Mouse (Mus musculus) heart, postnatal 0 days (tissue): ENCODE measurements around the gene Sectm1a. TPM values are rescaled to one million over a fixed set of nuclear protein-coding genes. Genes with fewer than 3 reads are reported as not detected.

ENCODE experiments used
- ATAC-seq: fragments of 200-750 bp; cut with Nextera tagmentation; 2 replicates; pipeline ENCODE4 v1.8.0; 2017; ENCODE audit warnings: low read depth, moderate number of reproducible peaks, moderate library complexity; ENCODE audit not compliant: insufficient read depth
- DNase-seq: peaks from one replicate; pipeline ENCODE4 v3.0.0-alpha.2; 2016; ENCODE audit warnings: low spot score
- H3K27ac ChIP-seq: fragments of 300-500 bp; sonication (generic); 2 replicates; pipeline ENCODE4 v1.5.1; 2014; ENCODE audit warnings: low read depth, mild to moderate bottlenecking
- H3K27me3 ChIP-seq: fragments of 300-500 bp; sonication (generic); 2 replicates; pipeline ENCODE4 v1.6.1; 2014; ENCODE audit warnings: low read length, mixed read lengths; ENCODE audit not compliant: control insufficient read depth, insufficient read depth
- H3K36me3 ChIP-seq: fragments of 300-500 bp; sonication (generic); replicated peaks from 2 replicates; pipeline ENCODE4 v1.6.1; 2014; ENCODE audit warnings: low read length, mixed read lengths; ENCODE audit not compliant: control insufficient read depth, insufficient read depth
- H3K4me1 ChIP-seq: fragments of 300-500 bp; sonication (generic); 2 replicates; pipeline ENCODE4 v1.6.1; 2014; ENCODE audit warnings: antibody characterized with exemption; ENCODE audit not compliant: control insufficient read depth, insufficient read depth
- H3K4me2 ChIP-seq: fragments of 300-500 bp; sonication (generic); 2 replicates; pipeline ENCODE4 v1.6.1; 2014; ENCODE audit warnings: low read depth, mild to moderate bottlenecking, low read length, moderate library complexity
- H3K4me3 ChIP-seq: fragments of 300-500 bp; sonication (generic); 2 replicates; pipeline ENCODE4 v1.5.1; 2014; ENCODE audit warnings: low read depth, low read length
- H3K9ac ChIP-seq: fragments of 300-500 bp; sonication (generic); replicated peaks from 2 replicates; pipeline ENCODE4 v1.6.1; 2014; ENCODE audit warnings: low read depth, low read length, mixed read lengths
- H3K9me3 ChIP-seq: fragments of 300-500 bp; sonication (generic); replicated peaks from 2 replicates; pipeline ENCODE4 v1.6.1; 2016; ENCODE audit warnings: low read length; ENCODE audit not compliant: control insufficient read depth
- CTCF ChIP-seq: IDR thresholded peaks from 2 replicates; pipeline ENCODE4 v1.5.1; 2016; ENCODE audit warnings: antibody characterized with exemption, control low read depth, low read depth
- EP300 ChIP-seq: IDR thresholded peaks from 2 replicates; pipeline ENCODE4 v1.6.1; 2016; ENCODE audit warnings: antibody characterized with exemption, low read depth
- WGBS: fragments of 180-500 bp; shearing (Covaris S2); extraction: QIAGEN DNeasy Blood & Tissue Kit; methylation state at CpG from one replicate; pipeline ENCODE4 v1.1.7; 2014; 5-methylcytosine and 5-hydroxymethylcytosine counted together
- polyA plus RNA-seq: library from polyadenylated mRNA; unstranded; fragments of >200 nt; fragmentation: Nextera tagmentation; extraction: Ambion mirVana; gene quantifications from 2 replicates; pipeline ENCODE4 v1.2.1, GENCODE M21; 2015
- total RNA-seq: library from RNA; depleted of rRNA; stranded (reverse); fragments of >200 nt; gene quantifications from 2 replicates; pipeline ENCODE4 v1.2.3, GENCODE M21; 2014; ENCODE audit warnings: low replicate concordance

The Sectm1a gene
- total and polyA plus RNA-seq, 2 experiments from 2014 or later = 0.25 to 0.27 TPM

GRCm38 (mm10) chr11:121088997-121089396, 8.0 kb upstream of the Sectm1a start:
- no peak for DNase-seq
- H3K9ac ChIP-seq = no peak overlapping the region
- 32% methylated on average over 6 of the region's 6 CpGs for WGBS
- no peak overlapping the region for H3K27ac ChIP-seq
- no peak for TF ChIP-seq EP300
- no peak for TF ChIP-seq CTCF
- no peak overlapping the region for H3K4me3 ChIP-seq
- ATAC-seq = no peak
- H3K27me3 ChIP-seq = no peaks in the 10 kb centered on the region
- H3K36me3 ChIP-seq = no peaks in the 10 kb centered on the region
- no peaks in the 10 kb centered on the region for H3K9me3 ChIP-seq
- H3K4me1 ChIP-seq = no peaks in the 10 kb centered on the region
- H3K4me2 ChIP-seq = no peak overlapping the region

DNA sequence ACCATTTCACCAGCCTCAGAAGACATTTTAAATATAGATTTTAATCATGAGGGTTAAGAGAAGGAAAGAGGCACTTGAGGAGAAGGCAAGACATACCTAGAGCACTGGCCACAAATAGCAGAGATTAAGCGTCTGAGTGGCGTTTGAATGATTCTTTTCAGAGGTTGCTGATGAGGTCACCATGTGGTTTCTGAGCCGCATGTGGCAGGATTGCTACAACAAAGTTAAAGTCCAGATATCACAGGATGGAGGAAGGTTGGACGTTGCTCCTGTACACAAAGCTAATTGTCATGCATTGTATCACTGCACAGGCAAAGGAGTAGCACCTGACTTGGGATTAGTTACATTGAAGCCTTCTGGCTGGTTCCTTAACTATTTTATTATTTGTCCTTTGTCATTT, 5.3 kb upstream of the Sectm1a start:
- Histone ChIP-seq H3K36me3 (no peaks in the 10 kb centered on the region), H3K4me2 (no peak overlapping the region), H3K27ac (no peak overlapping the region), H3K9ac (no peak overlapping the region), H3K4me3 (no peak overlapping the region), H3K27me3 (no peaks in the 10 kb centered on the region), H3K9me3 (no peaks in the 10 kb centered on the region), H3K4me1 (no peaks in the 10 kb centered on the region)
- ATAC-seq (no peak), DNase-seq (no peak)
- no peak for TF ChIP-seq CTCF
- TF ChIP-seq EP300 = no peak
- 29% methylated on average over 4 of the region's 4 CpGs for WGBS

DNA sequence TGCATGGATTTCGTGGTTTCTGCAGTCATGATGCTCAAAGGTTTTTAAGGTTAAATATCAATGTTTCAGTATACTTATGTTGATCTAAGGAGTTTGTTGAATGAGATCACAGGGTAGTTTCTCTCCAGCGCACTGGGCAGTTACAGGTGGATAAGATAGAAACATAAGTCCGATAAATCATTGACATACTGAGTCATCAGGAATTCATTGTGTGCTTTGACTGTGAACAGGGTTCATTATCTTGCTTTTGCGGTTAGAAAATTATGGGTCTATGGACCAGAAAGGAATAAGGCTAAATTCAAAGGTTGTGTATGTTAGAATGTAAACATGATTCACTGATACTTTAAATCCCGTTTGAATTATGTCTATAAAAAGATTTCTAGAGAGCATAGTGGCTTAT, 4.2 kb upstream of the Sectm1a start:
- H3K9ac ChIP-seq = no peak overlapping the region
- 64% methylated on average over 5 of the region's 5 CpGs for WGBS
- ATAC-seq = no peak
- H3K36me3 ChIP-seq = no peaks in the 10 kb centered on the region
- no peaks in the 10 kb centered on the region for H3K4me1 ChIP-seq
- no peaks in the 10 kb centered on the region for H3K27me3 ChIP-seq
- TF ChIP-seq CTCF (no peak), EP300 (no peak)
- no peak overlapping the region for H3K4me3 ChIP-seq
- no peaks in the 10 kb centered on the region for H3K9me3 ChIP-seq
- no peak for DNase-seq
- no peak overlapping the region for H3K27ac ChIP-seq
- no peak overlapping the region for H3K4me2 ChIP-seq

GRCm38 (mm10) chr11:121082857-121083500, 2.0 kb upstream of the Sectm1a start:
- no peaks in the 10 kb centered on the region for H3K27me3 ChIP-seq
- H3K4me1 ChIP-seq = no peaks in the 10 kb centered on the region
- H3K27ac ChIP-seq = no peak overlapping the region
- DNase-seq (no peak), ATAC-seq (no peak)
- no peak for TF ChIP-seq EP300
- no peak for TF ChIP-seq CTCF
- no peak overlapping the region for H3K9ac ChIP-seq
- H3K4me2 ChIP-seq = no peak overlapping the region
- no peaks in the 10 kb centered on the region for H3K9me3 ChIP-seq
- H3K4me3 ChIP-seq = no peak overlapping the region
- H3K36me3 ChIP-seq = no peaks in the 10 kb centered on the region
- 60% methylated on average over 6 of the region's 6 CpGs for WGBS

- 78% methylated on average over 3 of the region's 3 CpGs for WGBS
- no peaks in the 10 kb centered on the region for H3K36me3 ChIP-seq
- no peak for DNase-seq
These were observed 1.2 kb upstream of the Sectm1a start for GRCm38 (mm10) chr11:121082250-121082649.

DNA sequence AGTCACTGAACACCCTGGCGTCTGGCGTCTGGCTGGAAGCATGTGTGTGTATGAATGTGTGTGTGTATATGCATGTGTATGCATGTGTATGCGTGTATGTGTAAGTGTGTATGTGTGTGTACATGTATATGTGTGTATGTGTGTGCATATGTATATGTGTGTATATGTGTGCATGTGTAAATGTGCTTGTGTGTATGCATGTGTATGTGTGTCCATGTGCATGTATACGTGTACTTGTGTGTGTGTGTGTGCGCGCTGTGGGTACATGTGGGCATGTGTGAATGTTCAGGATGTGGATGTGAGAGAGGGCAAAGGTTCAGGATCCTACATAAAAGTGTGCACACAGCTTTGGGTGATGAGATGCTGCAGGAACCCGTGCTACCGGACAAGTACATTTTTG, 690 bp downstream of the Sectm1a start:
- Histone ChIP-seq H3K4me2 (no peak overlapping the region), H3K9ac (no peak overlapping the region), H3K27me3 (no peaks in the 10 kb centered on the region), H3K4me1 (no peaks in the 10 kb centered on the region), H3K36me3 (no peaks in the 10 kb centered on the region), H3K27ac (no peak overlapping the region), H3K9me3 (0 out of 2 replicates have a peak, but pooled peaks cover 4% of the 10 kb centered on the region), H3K4me3 (no peak overlapping the region)
- ATAC-seq (no peak), DNase-seq (no peak)
- TF ChIP-seq CTCF (no peak), EP300 (no peak)
- WGBS = 95% methylated on average over 8 of the region's 8 CpGs

More at GRCm38 (mm10) chr11:121082250-121082649, 1.2 kb upstream of the Sectm1a start:
- no peak for TF ChIP-seq EP300
- H3K9ac ChIP-seq = no peak overlapping the region
- 0 out of 2 replicates have a peak, but pooled peaks cover 2% of the 10 kb centered on the region for H3K9me3 ChIP-seq
- H3K4me3 ChIP-seq = no peak overlapping the region
- no peaks in the 10 kb centered on the region for H3K27me3 ChIP-seq
- H3K4me1 ChIP-seq = no peaks in the 10 kb centered on the region
- no peak overlapping the region for H3K4me2 ChIP-seq
- H3K27ac ChIP-seq = no peak overlapping the region
- no peak for ATAC-seq
